Mouse (Mus musculus) bone marrow macrophage, adult 2 months (primary cell): ENCODE measurements around the gene Plk3.

ENCODE experiments used
- CTCF ChIP-seq: IDR thresholded peaks from 2 replicates; pipeline ENCODE4 v1.5.1; 2012; ENCODE audit warnings: low read depth, mild to moderate bottlenecking, low read length, moderate library complexity
- POLR2A ChIP-seq: IDR thresholded peaks from 2 replicates; pipeline ENCODE4 v1.6.1; 2012; ENCODE audit warnings: mild to moderate bottlenecking, low read depth, low read length, borderline replicate concordance

- no peak for TF ChIP-seq CTCF
- no peak for TF ChIP-seq POLR2A
These were observed 14.1 kb downstream of the Plk3 start for GRCm38 (mm10) chr4:117119636-117120035.
